Mouse (Mus musculus): Measurements from ENCODE around the gene Ddx55. TPM values are rescaled to one million over a fixed set of nuclear protein-coding genes. Genes with fewer than 3 reads are reported as not detected.
A peak's percentile ranks its signal among the peaks of the same experiment; 100 is the strongest.

Ddx55 gene
- polyA plus RNA-seq (2015; fragmentation: Nextera tagmentation; extraction: Ambion mirVana) = 8.4 and 8.7 TPM in 2 replicates

DNA sequence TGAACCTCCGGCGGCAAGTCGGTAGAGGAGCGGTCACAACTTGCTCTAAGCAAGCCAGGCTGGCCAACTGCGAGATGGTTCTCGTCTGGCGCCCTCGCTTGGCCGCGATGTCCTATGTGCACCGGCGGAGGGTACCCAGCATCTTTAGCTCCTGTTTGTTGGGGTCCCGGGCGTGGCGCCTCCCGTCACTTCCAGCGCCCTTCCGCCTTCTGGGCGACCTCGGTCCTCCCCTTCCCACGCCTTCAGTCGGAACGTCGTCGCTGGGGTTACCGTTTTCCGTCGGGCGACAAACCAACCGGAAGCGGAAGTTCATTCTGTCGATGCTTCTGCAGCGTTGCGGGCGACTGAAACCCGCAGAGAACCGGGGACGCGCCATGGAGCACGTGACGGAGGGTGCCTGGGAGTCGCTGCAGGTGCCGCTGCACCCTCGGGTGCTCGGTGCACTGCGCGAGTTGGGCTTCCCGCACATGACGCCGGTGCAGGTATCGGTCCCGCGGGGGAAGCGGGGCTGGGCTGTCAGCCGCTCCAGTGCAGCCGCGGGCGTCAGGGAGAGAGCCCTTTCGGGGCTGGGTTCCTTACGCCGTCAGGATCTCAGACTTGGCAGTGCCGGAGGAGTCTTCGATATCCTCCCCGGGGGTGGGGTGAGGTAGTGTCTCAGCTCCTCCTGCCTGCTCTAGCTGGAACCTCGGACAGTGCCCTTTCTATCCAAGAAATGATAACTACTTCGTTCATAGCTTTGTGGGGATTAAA lies at the start of gene Ddx55:
Ddx55 (plus strand) TSS at position 307 of the 750 bp plus-strand sequence.
- H3K9me3 ChIP-seq (replicated peaks; ENCODE audit: control insufficient read depth, low read length) = no peaks in the 10 kb centered on the region
- H3K4me2 ChIP-seq (ENCODE audit: low read depth, low read length) = peak within 1 kb of the TSS; percentile 68
- peak within 1 kb of the TSS; percentile 81 for H3K4me3 ChIP-seq (ENCODE audit: low read length)
- WGBS = under 1% methylated on average over 66 of the region's 66 CpGs
- ATAC-seq (replicated peaks; ENCODE audit: extremely low read depth, insufficient read depth, low FRiP score) = peak; percentile 86
- H3K4me1 ChIP-seq (ENCODE audit: control insufficient read depth, insufficient read depth, low read length) = peaks cover 12% of the 10 kb centered on the region; the same call in 1 of the 2 replicates
- H3K27ac ChIP-seq (ENCODE audit: low read length) = peak within 1 kb of the TSS; percentile 74
- H3K9ac ChIP-seq (ENCODE audit: low read length) = peak within 1 kb of the TSS; percentile 79
- H3K36me3 ChIP-seq (ENCODE audit: control insufficient read depth, insufficient read depth) = peaks cover 24% of the 10 kb centered on the region
- H3K27me3 ChIP-seq (ENCODE audit: control insufficient read depth, insufficient read depth, low read length) = no peaks in the 10 kb centered on the region

DNA sequence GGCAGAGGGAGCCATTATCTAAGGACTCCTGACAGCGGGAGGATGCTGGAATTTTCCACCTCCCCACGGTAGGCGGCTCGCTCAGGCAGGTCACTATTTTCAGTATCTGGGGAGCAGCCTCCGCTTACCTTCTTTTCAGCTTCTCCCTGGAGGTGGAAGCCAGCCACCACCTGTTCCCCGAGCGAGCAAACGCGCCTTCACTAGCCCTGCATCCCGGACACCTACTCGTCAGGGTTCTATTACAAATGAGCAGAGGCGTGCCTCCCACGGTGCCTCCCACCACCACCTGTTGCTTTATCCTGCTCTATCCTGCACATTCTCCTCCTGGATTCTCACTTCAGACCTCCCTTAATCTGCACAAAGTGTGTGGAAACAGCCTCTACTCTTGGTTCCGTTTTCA lies 48.9 kb upstream of the Ddx55 start:
- H3K4me2 ChIP-seq (ENCODE audit: low read depth, low read length) = no peak overlapping the region
- 61% methylated on average over 14 of the region's 14 CpGs for WGBS
- H3K36me3 ChIP-seq (ENCODE audit: control insufficient read depth, insufficient read depth) = peaks cover 21% of the 10 kb centered on the region
- H3K4me3 ChIP-seq (ENCODE audit: low read length) = no peak overlapping the region
- no peak overlapping the region for H3K27ac ChIP-seq (ENCODE audit: low read length)
- H3K27me3 ChIP-seq (ENCODE audit: control insufficient read depth, insufficient read depth, low read length) = no peaks in the 10 kb centered on the region
- peaks cover 11% of the 10 kb centered on the region for H3K4me1 ChIP-seq (ENCODE audit: control insufficient read depth, insufficient read depth, low read length)
- H3K9me3 ChIP-seq (replicated peaks; ENCODE audit: control insufficient read depth, low read length) = no peaks in the 10 kb centered on the region
- no peak for ATAC-seq (replicated peaks; ENCODE audit: extremely low read depth, insufficient read depth, low FRiP score)
- H3K9ac ChIP-seq (ENCODE audit: low read length) = no peak overlapping the region

DNA sequence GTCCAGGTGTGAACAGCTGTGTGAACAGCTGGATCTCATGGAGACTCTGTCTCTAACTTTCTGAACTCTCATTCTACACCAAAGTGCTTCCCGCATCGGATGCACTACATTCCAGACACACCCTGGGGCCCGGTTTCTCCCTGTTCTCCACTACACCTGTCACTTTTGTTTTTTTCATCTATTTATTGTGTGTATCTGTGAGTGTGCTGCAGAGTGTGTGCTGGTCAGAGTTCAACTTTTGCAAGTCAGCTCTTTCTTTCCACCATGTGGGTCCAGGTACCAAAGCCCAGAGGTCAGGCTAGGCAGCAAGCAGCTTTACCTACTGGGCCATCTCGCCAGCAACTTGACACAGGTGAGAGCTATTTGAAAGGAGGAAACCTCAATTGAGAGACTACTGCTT lies 47.4 kb upstream of the Ddx55 start:
- H3K9me3 ChIP-seq (replicated peaks; ENCODE audit: control insufficient read depth, low read length) = no peaks in the 10 kb centered on the region
- no peak overlapping the region for H3K4me2 ChIP-seq (ENCODE audit: low read depth, low read length)
- ATAC-seq (replicated peaks; ENCODE audit: extremely low read depth, insufficient read depth, low FRiP score) = no peak
- no peak overlapping the region for H3K4me3 ChIP-seq (ENCODE audit: low read length)
- no peak overlapping the region for H3K9ac ChIP-seq (ENCODE audit: low read length)
- peaks cover 18% of the 10 kb centered on the region for H3K4me1 ChIP-seq (ENCODE audit: control insufficient read depth, insufficient read depth, low read length)
- WGBS = 90% methylated on average over 4 of the region's 4 CpGs
- no peak overlapping the region for H3K27ac ChIP-seq (ENCODE audit: low read length)
- H3K36me3 ChIP-seq (ENCODE audit: control insufficient read depth, insufficient read depth) = peaks cover 24% of the 10 kb centered on the region
- no peaks in the 10 kb centered on the region for H3K27me3 ChIP-seq (ENCODE audit: control insufficient read depth, insufficient read depth, low read length)

DNA sequence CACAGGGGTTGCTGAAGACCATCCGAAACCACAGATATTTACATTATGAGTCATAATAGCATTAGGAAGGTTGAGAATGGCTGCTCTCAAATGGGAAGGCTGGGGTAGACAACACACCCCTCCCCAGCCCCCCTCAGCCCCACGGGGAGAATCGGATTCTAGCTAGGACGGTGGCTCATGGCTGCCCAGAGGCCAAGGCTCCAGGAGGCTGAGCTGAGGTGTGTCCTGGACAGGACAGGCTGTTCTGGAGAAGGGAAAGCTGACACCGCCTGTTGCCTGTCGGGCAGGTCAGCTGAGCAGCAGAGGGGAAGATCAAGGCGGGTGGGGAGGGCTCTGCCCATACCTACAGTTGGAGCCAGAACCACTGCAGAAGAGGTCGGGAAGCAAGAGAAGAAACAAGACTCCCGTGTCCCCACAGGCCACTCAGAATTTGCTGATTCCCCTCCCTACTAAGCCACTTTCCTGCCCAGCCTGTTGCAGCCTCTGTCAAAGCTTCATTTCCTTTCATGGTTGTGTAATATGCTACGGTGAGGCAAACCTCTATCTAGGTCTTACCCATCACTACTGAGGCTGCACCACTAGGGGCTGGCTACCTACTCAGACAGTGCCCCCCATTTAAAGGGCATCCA lies 45.8 kb upstream of the Ddx55 start:
- Histone ChIP-seq H3K4me1 (ENCODE audit: control insufficient read depth, insufficient read depth, low read length) (peaks cover 23% of the 10 kb centered on the region), H3K27me3 (ENCODE audit: control insufficient read depth, insufficient read depth, low read length) (no peaks in the 10 kb centered on the region), H3K4me3 (ENCODE audit: low read length) (no peak overlapping the region), H3K27ac (ENCODE audit: low read length) (peak overlapping the region; percentile 26; the same call in 1 of the 2 replicates), H3K36me3 (ENCODE audit: control insufficient read depth, insufficient read depth) (peaks cover 13% of the 10 kb centered on the region; the same call in 1 of the 2 replicates), H3K4me2 (ENCODE audit: low read depth, low read length) (no peak overlapping the region), H3K9ac (ENCODE audit: low read length) (no peak overlapping the region), H3K9me3 (replicated peaks; ENCODE audit: control insufficient read depth, low read length) (no peaks in the 10 kb centered on the region)
- no peak for ATAC-seq (replicated peaks; ENCODE audit: extremely low read depth, insufficient read depth, low FRiP score)
- WGBS = 55% methylated on average over 10 of the region's 10 CpGs

DNA sequence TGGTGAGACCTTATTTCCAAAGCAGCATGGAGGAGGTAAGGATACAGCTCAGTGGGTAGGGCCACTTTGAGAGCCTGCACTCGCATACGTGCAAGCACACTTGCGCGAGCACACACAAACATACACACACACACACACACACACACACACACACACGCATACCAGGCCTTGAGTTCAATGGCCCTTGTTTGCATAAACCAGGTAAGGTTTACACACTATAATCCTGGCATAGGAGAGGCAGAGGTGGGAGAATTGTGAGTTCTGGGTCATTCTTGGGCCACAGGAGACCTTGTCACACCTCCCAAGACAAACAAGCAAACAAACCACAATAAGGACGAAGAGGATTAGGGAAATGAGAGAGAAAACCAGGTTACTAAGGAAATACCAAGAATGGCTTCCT lies 43.5 kb upstream of the Ddx55 start:
- Histone ChIP-seq H3K27me3 (ENCODE audit: control insufficient read depth, insufficient read depth, low read length) (no peaks in the 10 kb centered on the region), H3K9ac (ENCODE audit: low read length) (0 out of 2 replicates have a peak overlapping the region, but pooled peaks have one; percentile 22), H3K4me1 (ENCODE audit: control insufficient read depth, insufficient read depth, low read length) (peaks cover 23% of the 10 kb centered on the region), H3K4me3 (ENCODE audit: low read length) (no peak overlapping the region), H3K27ac (ENCODE audit: low read length) (peak overlapping the region; percentile 86), H3K9me3 (replicated peaks; ENCODE audit: control insufficient read depth, low read length) (no peaks in the 10 kb centered on the region), H3K4me2 (ENCODE audit: low read depth, low read length) (peak overlapping the region; percentile 29; the same call in 1 of the 2 replicates), H3K36me3 (ENCODE audit: control insufficient read depth, insufficient read depth) (peaks cover 20% of the 10 kb centered on the region)
- 89% methylated on average over 6 of the region's 6 CpGs for WGBS
- ATAC-seq (replicated peaks; ENCODE audit: extremely low read depth, insufficient read depth, low FRiP score) = no peak

DNA sequence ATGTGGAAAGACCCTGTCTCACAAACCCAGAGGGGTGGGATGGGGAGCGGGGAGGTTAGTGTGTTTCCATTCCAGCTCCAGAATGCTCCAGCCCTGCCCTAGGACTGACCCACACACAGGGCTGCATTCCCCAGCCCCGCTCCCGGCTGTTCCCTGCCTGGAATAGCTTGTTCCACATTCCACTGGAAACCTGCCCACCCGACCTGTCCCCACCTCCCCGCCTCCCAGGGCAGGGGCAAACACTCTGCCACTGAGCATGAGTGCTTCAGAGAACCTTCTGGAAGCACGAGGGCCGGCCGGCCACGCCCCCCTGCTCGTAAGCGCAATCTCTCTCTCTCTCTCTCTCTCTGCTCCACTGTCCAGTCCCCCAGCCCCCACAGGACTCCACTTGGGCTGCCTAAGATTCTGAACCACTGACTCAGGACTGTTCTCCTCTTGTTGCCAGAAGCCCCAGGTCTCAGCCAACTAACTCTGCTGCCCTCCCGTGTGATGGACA lies 42.9 kb upstream of the Ddx55 start:
- Histone ChIP-seq H3K36me3 (ENCODE audit: control insufficient read depth, insufficient read depth) (peaks cover 23% of the 10 kb centered on the region), H3K9ac (ENCODE audit: low read length) (0 out of 2 replicates have a peak overlapping the region, but pooled peaks have one; percentile 22), H3K4me2 (ENCODE audit: low read depth, low read length) (peak overlapping the region; percentile 29; the same call in 1 of the 2 replicates), H3K4me3 (ENCODE audit: low read length) (no peak overlapping the region), H3K27ac (ENCODE audit: low read length) (peak overlapping the region; percentile 86), H3K4me1 (ENCODE audit: control insufficient read depth, insufficient read depth, low read length) (peaks cover 23% of the 10 kb centered on the region), H3K27me3 (ENCODE audit: control insufficient read depth, insufficient read depth, low read length) (no peaks in the 10 kb centered on the region), H3K9me3 (replicated peaks; ENCODE audit: control insufficient read depth, low read length) (no peaks in the 10 kb centered on the region)
- WGBS = 30% methylated on average over 12 of the region's 12 CpGs
- ATAC-seq (replicated peaks; ENCODE audit: extremely low read depth, insufficient read depth, low FRiP score) = peak; percentile 93

DNA sequence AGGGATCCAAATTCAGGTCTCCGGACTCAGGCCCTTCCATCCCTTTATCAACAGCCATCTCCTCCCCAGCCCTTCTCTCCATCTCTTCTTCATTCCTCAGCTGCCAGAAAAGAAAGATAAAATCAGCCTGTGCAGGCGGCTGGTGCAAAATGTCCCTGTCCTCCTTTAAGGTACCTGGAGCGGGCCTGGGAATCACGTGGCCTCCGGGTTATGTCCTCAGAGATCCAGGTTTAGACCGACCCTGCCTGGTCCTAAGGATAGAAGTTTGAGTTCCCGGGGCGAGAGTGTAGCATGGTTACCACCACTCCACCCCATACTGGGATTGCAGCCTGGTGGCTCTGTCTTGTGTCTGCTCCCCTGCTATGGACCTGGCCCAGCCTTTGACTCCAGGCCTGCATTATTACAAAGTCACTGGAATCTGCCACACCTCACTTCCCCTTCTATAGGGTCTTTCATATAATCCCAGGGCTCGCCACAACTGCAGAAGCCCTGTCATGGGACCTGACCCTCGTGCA lies 42.1 kb upstream of the Ddx55 start:
- H3K9ac ChIP-seq (ENCODE audit: low read length) = no peak overlapping the region
- H3K4me3 ChIP-seq (ENCODE audit: low read length) = no peak overlapping the region
- no peaks in the 10 kb centered on the region for H3K9me3 ChIP-seq (replicated peaks; ENCODE audit: control insufficient read depth, low read length)
- peaks cover 25% of the 10 kb centered on the region for H3K36me3 ChIP-seq (ENCODE audit: control insufficient read depth, insufficient read depth)
- no peaks in the 10 kb centered on the region for H3K27me3 ChIP-seq (ENCODE audit: control insufficient read depth, insufficient read depth, low read length)
- H3K4me1 ChIP-seq (ENCODE audit: control insufficient read depth, insufficient read depth, low read length) = peaks cover 23% of the 10 kb centered on the region
- peak overlapping the region; percentile 86 for H3K27ac ChIP-seq (ENCODE audit: low read length)
- no peak overlapping the region for H3K4me2 ChIP-seq (ENCODE audit: low read depth, low read length)
- 79% methylated on average over 10 of the region's 10 CpGs for WGBS
- no peak for ATAC-seq (replicated peaks; ENCODE audit: extremely low read depth, insufficient read depth, low FRiP score)

DNA sequence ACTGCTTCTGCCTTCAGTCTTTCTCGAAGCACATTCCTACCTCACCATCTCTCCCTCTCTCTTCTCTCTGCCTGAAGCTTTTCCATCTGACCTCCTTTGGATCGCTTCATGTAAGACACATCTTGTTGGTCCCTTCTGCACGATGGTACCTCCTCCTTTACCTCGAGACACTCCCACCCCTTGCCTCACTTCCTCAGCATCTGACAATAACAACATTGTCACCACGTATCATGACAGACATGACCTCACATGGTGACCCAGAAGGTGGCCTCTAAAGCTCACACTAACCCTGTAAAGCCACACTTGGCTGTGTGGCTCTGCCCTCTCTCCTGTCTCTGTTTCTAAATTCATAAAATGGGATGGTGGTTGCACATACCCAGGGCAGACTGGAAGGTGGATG lies 36.9 kb upstream of the Ddx55 start:
- H3K9ac ChIP-seq (ENCODE audit: low read length) = no peak overlapping the region
- no peak for ATAC-seq (replicated peaks; ENCODE audit: extremely low read depth, insufficient read depth, low FRiP score)
- H3K4me2 ChIP-seq (ENCODE audit: low read depth, low read length) = no peak overlapping the region
- WGBS = 72% methylated on average over 5 of the region's 5 CpGs
- H3K4me1 ChIP-seq (ENCODE audit: control insufficient read depth, insufficient read depth, low read length) = no peaks in the 10 kb centered on the region
- no peak overlapping the region for H3K27ac ChIP-seq (ENCODE audit: low read length)
- peaks cover 32% of the 10 kb centered on the region for H3K36me3 ChIP-seq (ENCODE audit: control insufficient read depth, insufficient read depth)
- no peaks in the 10 kb centered on the region for H3K9me3 ChIP-seq (replicated peaks; ENCODE audit: control insufficient read depth, low read length)
- H3K4me3 ChIP-seq (ENCODE audit: low read length) = no peak overlapping the region
- no peaks in the 10 kb centered on the region for H3K27me3 ChIP-seq (ENCODE audit: control insufficient read depth, insufficient read depth, low read length)

DNA sequence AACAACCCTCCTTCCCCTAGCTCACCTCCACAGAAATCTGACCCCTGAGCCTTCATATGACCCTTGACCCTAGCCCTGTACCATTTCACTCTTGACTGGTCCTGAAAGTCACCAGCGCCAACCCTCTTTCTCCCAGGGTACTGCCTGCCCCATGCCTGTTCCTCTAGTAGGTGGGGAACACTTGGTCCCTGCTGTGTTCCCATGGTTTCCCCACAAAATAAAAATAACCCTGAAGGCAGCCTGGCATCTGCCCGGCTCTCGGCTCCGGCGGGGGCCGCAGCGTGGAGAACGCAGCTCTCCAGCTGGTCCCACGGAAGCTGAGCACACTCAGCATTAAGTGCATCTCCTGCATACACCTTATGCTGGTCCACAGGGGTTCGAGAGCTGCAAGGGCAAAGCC lies 34.0 kb upstream of the Ddx55 start:
- ATAC-seq (replicated peaks; ENCODE audit: extremely low read depth, insufficient read depth, low FRiP score) = no peak
- Histone ChIP-seq H3K9me3 (replicated peaks; ENCODE audit: control insufficient read depth, low read length) (0 out of 2 replicates have a peak, but pooled peaks cover 3% of the 10 kb centered on the region), H3K9ac (ENCODE audit: low read length) (no peak overlapping the region), H3K4me1 (ENCODE audit: control insufficient read depth, insufficient read depth, low read length) (no peaks in the 10 kb centered on the region), H3K4me3 (ENCODE audit: low read length) (no peak overlapping the region), H3K27ac (ENCODE audit: low read length) (no peak overlapping the region), H3K4me2 (ENCODE audit: low read depth, low read length) (no peak overlapping the region), H3K36me3 (ENCODE audit: control insufficient read depth, insufficient read depth) (peaks cover 32% of the 10 kb centered on the region), H3K27me3 (ENCODE audit: control insufficient read depth, insufficient read depth, low read length) (no peaks in the 10 kb centered on the region)
- 85% methylated on average over 10 of the region's 10 CpGs for WGBS

Data from heart, embryonic 16.5 days (tissue).